Mouse (Mus musculus): ENCODE results near the gene Lrrc42. TPM values are rescaled to one million over a fixed set of nuclear protein-coding genes. Genes with fewer than 3 reads are reported as not detected.

Gene Lrrc42
- total and polyA plus RNA-seq, 3 experiments = 8.6 to 48.9 TPM; not detected in 1

DNA sequence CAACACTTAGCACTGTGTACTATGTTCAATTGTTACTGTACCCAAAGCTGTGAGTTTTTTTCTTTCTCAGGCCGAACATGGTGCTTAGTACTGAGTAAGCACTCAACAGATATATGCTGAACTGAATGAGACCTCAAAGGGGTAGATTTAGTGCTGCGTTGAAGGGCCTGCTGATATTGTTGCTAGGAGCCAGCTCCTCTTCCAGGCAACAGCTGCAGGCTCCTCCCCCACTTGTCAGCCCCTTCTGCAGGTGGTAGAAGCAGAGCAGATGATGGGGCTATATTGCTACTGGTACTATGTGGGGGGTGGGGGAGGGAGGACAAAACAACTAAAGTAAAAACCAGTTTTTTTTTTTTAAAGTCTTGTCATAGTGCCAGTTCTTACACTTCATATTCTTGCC is 3.9 kb downstream of the Lrrc42 start:
- no peaks in the 10 kb centered on the region for H3K9me3 ChIP-seq (replicated peaks; ENCODE audit: insufficient read depth, low read length)
- no peak overlapping the region for H3K4me3 ChIP-seq (ENCODE audit: control insufficient read depth in 1 of 2, insufficient read depth in 1 of 2, low read depth in 2 of 2, low read length in 2 of 2)
- no peak overlapping the region for H3K27ac ChIP-seq (ENCODE audit: control insufficient read depth, low read depth, low read length)
- no peaks in the 10 kb centered on the region for H3K27me3 ChIP-seq (ENCODE audit: control insufficient read depth in 1 of 2, insufficient read depth in 2 of 2, low read length in 2 of 2)
- H3K36me3 ChIP-seq (ENCODE audit: control insufficient read depth in 1 of 2, insufficient read depth in 2 of 2, low read length in 2 of 2) = peaks cover 7 to 17% of the 10 kb centered on the region in 2 experiments
- peak; percentile 15 for DNase-seq (ENCODE audit: low read depth, low spot score)
- H3K4me1 ChIP-seq (ENCODE audit: control insufficient read depth in 1 of 2, insufficient read depth in 2 of 2, low read length in 2 of 2) = peaks cover 13 to 20% of the 10 kb centered on the region in 2 experiments
- H3K9ac ChIP-seq (ENCODE audit: control insufficient read depth, low read depth, low read length, poor library complexity, severe bottlenecking) = no peak overlapping the region
- peaks cover 8% of the 10 kb centered on the region for H3K79me2 ChIP-seq (ENCODE audit: control insufficient read depth, insufficient read depth, low read length, poor library complexity)
- no peak for TF ChIP-seq CHD2 (IDR thresholded peaks at IDR 0.05; ENCODE audit: low read length)
- TF ChIP-seq GATA1 (IDR thresholded peaks at IDR 0.05; ENCODE audit: low read depth, low read length) = no peak
- TF ChIP-seq MAX (IDR thresholded peaks at IDR 0.05; ENCODE audit: low read length) = no peak
- TF ChIP-seq POLR2AphosphoS5 (IDR thresholded peaks at IDR 0.05; ENCODE audit: borderline replicate concordance, low read depth, low read length) = no peak
- no peak for TF ChIP-seq NRF1 (IDR thresholded peaks at IDR 0.05; ENCODE audit: insufficient read depth, low read depth, low read length, poor library complexity, severe bottlenecking)
- no peak for TF ChIP-seq MYC (IDR thresholded peaks at IDR 0.05; ENCODE audit: low read depth, low read length)
- TF ChIP-seq MXI1 (IDR thresholded peaks at IDR 0.05; ENCODE audit: low read depth, low read length) = no peak
- no peak for TF ChIP-seq GABPA (IDR thresholded peaks at IDR 0.05; ENCODE audit: low read depth, low read length)
- TF ChIP-seq TAL1 (IDR thresholded peaks at IDR 0.05; ENCODE audit: low read length) = no peak
- no peak for TF ChIP-seq EP300 (IDR thresholded peaks at IDR 0.05; ENCODE audit: low read depth in 1 of 2, low read length in 2 of 2)
- no peak for TF ChIP-seq BHLHE40 (IDR thresholded peaks at IDR 0.05; ENCODE audit: borderline replicate concordance, low read depth, low read length)
- TF ChIP-seq MYB (IDR thresholded peaks at IDR 0.05; ENCODE audit: low read depth, low read length) = no peak
- TF ChIP-seq POLR2AphosphoS2 (IDR thresholded peaks at IDR 0.05; ENCODE audit: low read length) = no peak
- TF ChIP-seq USF2 (IDR thresholded peaks at IDR 0.05; ENCODE audit: borderline replicate concordance in 1 of 2, insufficient read depth in 1 of 2, low read depth in 1 of 2, low read length in 2 of 2) = no peak
- no peak for TF ChIP-seq POLR2A (IDR thresholded peaks at IDR 0.05; ENCODE audit: control insufficient read depth in 1 of 2, insufficient read depth in 1 of 2, low read depth in 1 of 2, low read length in 2 of 2, poor library complexity in 1 of 2)
- TF ChIP-seq CHD1 (IDR thresholded peaks at IDR 0.05; ENCODE audit: low read depth, low read length) = no peak
- no peak for TF ChIP-seq HCFC1 (IDR thresholded peaks at IDR 0.05; ENCODE audit: low read depth, low read length)

- Histone ChIP-seq H3K27ac (ENCODE audit: control insufficient read depth, low read depth, low read length) (no peak overlapping the region), H3K4me1 (ENCODE audit: control insufficient read depth in 1 of 2, insufficient read depth in 2 of 2, low read length in 2 of 2) (peaks cover 10 to 20% of the 10 kb centered on the region in 2 experiments), H3K27me3 (ENCODE audit: control insufficient read depth in 1 of 2, insufficient read depth in 2 of 2, low read length in 2 of 2) (no peaks in the 10 kb centered on the region), H3K4me3 (ENCODE audit: control insufficient read depth in 1 of 2, insufficient read depth in 1 of 2, low read depth in 2 of 2, low read length in 2 of 2) (no peak overlapping the region), H3K9ac (ENCODE audit: control insufficient read depth, low read depth, low read length, poor library complexity, severe bottlenecking) (no peak overlapping the region), H3K9me3 (replicated peaks; ENCODE audit: insufficient read depth, low read length) (no peaks in the 10 kb centered on the region), H3K79me2 (ENCODE audit: control insufficient read depth, insufficient read depth, low read length, poor library complexity) (peaks cover 5% of the 10 kb centered on the region), H3K36me3 (ENCODE audit: control insufficient read depth in 1 of 2, insufficient read depth in 2 of 2, low read length in 2 of 2) (peaks cover 10 to 14% of the 10 kb centered on the region in 2 experiments)
- DNase-seq (ENCODE audit: low read depth, low spot score) = no peak
- TF ChIP-seq RCOR1 (IDR thresholded peaks at IDR 0.05; ENCODE audit: low read depth, low read length) (no peak), MAX (IDR thresholded peaks at IDR 0.05; ENCODE audit: low read length) (no peak), SMC3 (IDR thresholded peaks at IDR 0.05; ENCODE audit: low read depth, low read length) (no peak), EP300 (IDR thresholded peaks at IDR 0.05; ENCODE audit: low read depth in 1 of 2, low read length in 2 of 2) (no peak), BHLHE40 (IDR thresholded peaks at IDR 0.05; ENCODE audit: borderline replicate concordance, low read depth, low read length) (no peak), MXI1 (IDR thresholded peaks at IDR 0.05; ENCODE audit: low read depth, low read length) (no peak), ELF1 (IDR thresholded peaks at IDR 0.05; ENCODE audit: low read depth, low read length) (no peak), MAZ (IDR thresholded peaks at IDR 0.05; ENCODE audit: low read depth, low read length) (no peak), TBP (IDR thresholded peaks at IDR 0.05; ENCODE audit: low read depth, low read length) (no peak), ZC3H11A (IDR thresholded peaks at IDR 0.05; ENCODE audit: low read depth, low read length) (no peak), POLR2AphosphoS5 (IDR thresholded peaks at IDR 0.05; ENCODE audit: borderline replicate concordance, low read depth, low read length) (no peak), ZKSCAN1 (IDR thresholded peaks at IDR 0.05; ENCODE audit: low read depth, low read length) (no peak), MEF2A (IDR thresholded peaks at IDR 0.05; ENCODE audit: extremely low read depth, insufficient replicate concordance, low read depth, low read length, poor library complexity, severe bottlenecking) (no peak), CTCF (IDR thresholded peaks at IDR 0.05 in 2 of 3, conservative IDR thresholded peaks at IDR 0.05 in 1 of 3; ENCODE audit: control insufficient read depth in 1 of 3, insufficient read depth in 1 of 3, low read depth in 2 of 3, low read length in 3 of 3, poor library complexity in 1 of 3, severe bottlenecking in 1 of 3) (no peak), POLR2AphosphoS2 (IDR thresholded peaks at IDR 0.05; ENCODE audit: low read length) (no peak), MYC (IDR thresholded peaks at IDR 0.05; ENCODE audit: low read depth, low read length) (no peak), ZNF384 (IDR thresholded peaks at IDR 0.05; ENCODE audit: low read depth, low read length) (no peak), E2F4 (IDR thresholded peaks at IDR 0.05; ENCODE audit: borderline replicate concordance, low read depth, low read length) (no peak), CHD2 (IDR thresholded peaks at IDR 0.05; ENCODE audit: low read length) (no peak), JUND (IDR thresholded peaks at IDR 0.05; ENCODE audit: low read depth, low read length) (no peak)
Observed at GRCm38 (mm10) chr4:107248061-107248460, 5.3 kb downstream of the Lrrc42 start.

All from MEL (cell line).